Mouse (Mus musculus) embryonic fibroblast, embryonic 13.5 days (primary cell): ENCODE measurements around the gene Gm10563.
"Not testable (repeated sequence)": the region's sequence is repeated elsewhere in the genome, so short reads cannot be mapped to it uniquely, and the experiment has no call there.

Source experiments
- CTCF ChIP-seq: IDR thresholded peaks from 2 replicates; pipeline ENCODE4 v1.5.1; 2011; ENCODE audit warnings: mild to moderate bottlenecking, control low read depth, low read length, moderate library complexity, borderline replicate concordance; ENCODE audit not compliant: insufficient read depth
- POLR2A ChIP-seq: IDR thresholded peaks from 2 replicates; pipeline ENCODE4 v1.6.1; 2011; ENCODE audit warnings: low read depth, mild to moderate bottlenecking, control low read depth, low read length, moderate library complexity

GRCm38 (mm10) chr4:155570315-155570714 is 74.9 kb downstream of the Gm10563 start:
- TF ChIP-seq POLR2A, CTCF: not testable (repeated sequence)
